Mouse (Mus musculus): ENCODE data around the gene Olfr1025-ps1. TPM values are rescaled to one million over a fixed set of nuclear protein-coding genes. Genes with fewer than 3 reads are reported as not detected.

The Olfr1025-ps1 gene
- total and polyA plus RNA-seq, 3 experiments, result not detected

- Histone ChIP-seq H3K4me2 (ENCODE audit: insufficient read depth, low read depth, poor library complexity, severe bottlenecking) (no peak overlapping the region), H3K36me3 (replicated peaks in 1 of 2; ENCODE audit: control insufficient read depth in 1 of 2, insufficient read depth in 1 of 2, low read length in 1 of 2) (no peaks in the 10 kb centered on the region), H3K79me2 (replicated peaks; ENCODE audit: control insufficient read depth, extremely low read depth, insufficient read depth, poor library complexity, severe bottlenecking) (no peaks in the 10 kb centered on the region), H3K27ac (ENCODE audit: insufficient read depth, low read depth) (no peak overlapping the region), H3K4me1 (ENCODE audit: control insufficient read depth in 1 of 2, insufficient read depth in 2 of 2) (no peaks in the 10 kb centered on the region), H3K9me3 (replicated peaks; ENCODE audit: low read length) (peaks cover 11% of the 10 kb centered on the region), H3K27me3 (replicated peaks) (no peaks in the 10 kb centered on the region), H3K9ac (ENCODE audit: insufficient read depth, low read depth) (no peak overlapping the region), H3K4me3 (replicated peaks in 1 of 3; ENCODE audit: low read depth in 2 of 3, low read length in 2 of 3, poor library complexity in 1 of 3) (no peak overlapping the region)
- no peak for TF ChIP-seq BHLHE40 (IDR thresholded peaks at IDR 0.05; ENCODE audit: low read depth, low read length)
- no peak for TF ChIP-seq TCF12 (IDR thresholded peaks at IDR 0.05; ENCODE audit: low read depth, low read length)
- TF ChIP-seq MEF2A (IDR thresholded peaks at IDR 0.05; ENCODE audit: borderline replicate concordance, low read depth, low read length), result no peak
- TF ChIP-seq RCOR1 (conservative IDR thresholded peaks at IDR 0.05; ENCODE audit: low read depth, low read length), result no peak
- no peak for TF ChIP-seq MYC (IDR thresholded peaks at IDR 0.05; ENCODE audit: low read depth, low read length)
- TF ChIP-seq MAX (IDR thresholded peaks at IDR 0.05; ENCODE audit: low read length), result no peak
- no peak for TF ChIP-seq ETS1 (conservative IDR thresholded peaks at IDR 0.05; ENCODE audit: low read depth, low read length)
- no peak for TF ChIP-seq POLR2AphosphoS2 (IDR thresholded peaks at IDR 0.05; ENCODE audit: low read depth, low read length)
- dilution Hi-C loops (cut with MboI; ENCODE audit: extremely low pct_ligation_motif_present, extremely low pct_unique_long_range_greater_than_20kb, low sequenced_read_pairs) (no loop called here), in situ Hi-C loops (cut with MboI; ENCODE audit: low pct_ligation_motif_present, low pct_unique_long_range_greater_than_20kb, low sequenced_read_pairs) (no loop called here)
- no peak for DNase-seq (ENCODE audit: extremely low read depth)
Measured at GRCm38 (mm10) chr2:85913197-85913596, 1.8 kb upstream of the Olfr1025-ps1 start.

GRCm38 (mm10) chr2:85921258-85921657, 6.3 kb downstream of the Olfr1025-ps1 start, which contains the start of gene Olfr1026:
Olfr1026 (plus strand) TSS chr2:85921558.
- dilution Hi-C loops (cut with MboI; ENCODE audit: extremely low pct_ligation_motif_present, extremely low pct_unique_long_range_greater_than_20kb, low sequenced_read_pairs) (no loop called here), in situ Hi-C loops (cut with MboI; ENCODE audit: low pct_ligation_motif_present, low pct_unique_long_range_greater_than_20kb, low sequenced_read_pairs) (no loop called here)
- H3K27me3 ChIP-seq (replicated peaks), result no peaks in the 10 kb centered on the region
- peaks cover 13% of the 10 kb centered on the region for H3K9me3 ChIP-seq (replicated peaks; ENCODE audit: low read length)
- no peak within 1 kb of the TSS for H3K9ac ChIP-seq (ENCODE audit: insufficient read depth, low read depth)
- no peak for DNase-seq (ENCODE audit: extremely low read depth)
- H3K27ac ChIP-seq (ENCODE audit: insufficient read depth, low read depth), result no peak within 1 kb of the TSS
- H3K79me2 ChIP-seq (replicated peaks; ENCODE audit: control insufficient read depth, extremely low read depth, insufficient read depth, poor library complexity, severe bottlenecking), result no peaks in the 10 kb centered on the region
- H3K4me3 ChIP-seq (replicated peaks in 1 of 3; ENCODE audit: low read depth in 2 of 3, low read length in 2 of 3, poor library complexity in 1 of 3), result no peak within 1 kb of the TSS
- no peak within 1 kb of the TSS for H3K4me2 ChIP-seq (ENCODE audit: insufficient read depth, low read depth, poor library complexity, severe bottlenecking)
- no peaks in the 10 kb centered on the region for H3K36me3 ChIP-seq (replicated peaks in 1 of 2; ENCODE audit: control insufficient read depth in 1 of 2, insufficient read depth in 1 of 2, low read length in 1 of 2)
- H3K4me1 ChIP-seq (ENCODE audit: control insufficient read depth in 1 of 2, insufficient read depth in 2 of 2), result no peaks in the 10 kb centered on the region
- TF ChIP-seq ZKSCAN1 (IDR thresholded peaks at IDR 0.05; ENCODE audit: borderline replicate concordance, low read depth, low read length) (no peak), RCOR1 (conservative IDR thresholded peaks at IDR 0.05; ENCODE audit: low read depth, low read length) (no peak), CHD1 (IDR thresholded peaks at IDR 0.05; ENCODE audit: low read depth, low read length) (no peak), TBP (conservative IDR thresholded peaks at IDR 0.05; ENCODE audit: low read depth, low read length) (no peak), GABPA (IDR thresholded peaks at IDR 0.05; ENCODE audit: insufficient replicate concordance, low read depth, low read length) (no peak), JUND (conservative IDR thresholded peaks at IDR 0.05; ENCODE audit: low read depth, low read length) (no peak), RAD21 (IDR thresholded peaks at IDR 0.05; ENCODE audit: low read depth, low read length) (no peak), NELFE (IDR thresholded peaks at IDR 0.05; ENCODE audit: low read depth, low read length) (no peak), CHD2 (IDR thresholded peaks at IDR 0.05; ENCODE audit: low read length) (no peak)
